Mouse (Mus musculus): ENCODE measurements around the gene Gja3.

- TF ChIP-seq CTCF (conservative IDR thresholded peaks at IDR 0.05 in 1 of 2, IDR thresholded peaks at IDR 0.05 in 1 of 2; ENCODE audit: low read depth in 2 of 2, low read length in 2 of 2) (no peak), POLR2A (IDR thresholded peaks at IDR 0.05; ENCODE audit: low read depth, low read length) (no peak)
Measured at GRCm38 (mm10) chr14:57090001-57090400, 32.1 kb upstream of the Gja3 start.
